Mouse (Mus musculus): ENCODE data around the gene Gm28042.

The Gm28042 gene

DNA sequence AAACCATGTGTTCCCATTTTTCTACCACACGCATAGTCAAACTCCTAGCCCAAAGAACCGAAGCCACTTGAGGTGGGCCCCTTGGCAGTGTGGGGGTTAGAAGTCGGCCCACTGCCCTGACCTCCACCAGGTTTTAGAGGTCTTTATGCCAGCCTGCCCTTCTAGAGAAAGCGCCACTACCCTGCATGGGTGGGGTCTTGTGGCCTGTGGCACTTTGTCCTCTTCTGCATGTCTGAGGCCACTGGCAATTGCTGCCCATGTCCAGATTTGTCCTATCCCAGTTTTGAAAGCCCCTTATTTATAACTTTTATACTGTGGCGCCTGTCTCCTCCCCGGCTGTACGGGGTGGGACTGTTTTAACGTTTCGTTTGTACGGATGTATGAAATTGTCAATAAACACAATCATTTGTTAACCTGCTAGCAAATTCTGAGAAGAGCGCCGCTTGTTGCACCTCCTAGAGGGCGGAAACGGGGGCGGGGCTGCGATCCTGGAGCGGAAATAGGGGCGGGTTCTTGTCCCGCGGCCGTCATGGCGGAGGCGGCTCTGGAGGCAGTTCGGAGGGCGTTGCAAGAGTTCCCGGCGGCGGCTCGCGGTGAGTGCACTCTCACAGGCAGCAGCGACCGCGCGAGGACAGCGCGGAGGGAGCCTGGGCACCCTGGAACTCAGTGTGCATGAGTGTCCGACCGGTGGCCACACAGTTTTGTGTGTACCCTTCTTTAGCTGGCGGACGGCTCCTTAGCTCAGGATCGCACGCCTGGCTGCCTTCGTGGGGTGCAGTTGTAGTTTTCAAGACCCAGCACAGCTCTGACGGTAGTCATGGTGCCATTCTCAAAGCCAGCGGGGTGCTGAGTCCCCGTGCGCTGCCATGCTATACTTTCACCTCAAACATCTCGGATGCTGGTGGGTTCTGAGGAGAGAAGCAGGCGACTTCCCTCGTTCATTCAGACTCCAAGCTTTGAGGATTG is at the start of gene Gm28042, which contains the start of gene Jmjd7:
Gm28042 (plus strand) TSS at position 510 of the 966 bp plus-strand sequence.
Jmjd7 (plus strand) TSS at position 500 of the 966 bp plus-strand sequence.
- DNase-seq (ENCODE audit: low spot score in 2 of 2): peak; percentile 60 to 80

DNA sequence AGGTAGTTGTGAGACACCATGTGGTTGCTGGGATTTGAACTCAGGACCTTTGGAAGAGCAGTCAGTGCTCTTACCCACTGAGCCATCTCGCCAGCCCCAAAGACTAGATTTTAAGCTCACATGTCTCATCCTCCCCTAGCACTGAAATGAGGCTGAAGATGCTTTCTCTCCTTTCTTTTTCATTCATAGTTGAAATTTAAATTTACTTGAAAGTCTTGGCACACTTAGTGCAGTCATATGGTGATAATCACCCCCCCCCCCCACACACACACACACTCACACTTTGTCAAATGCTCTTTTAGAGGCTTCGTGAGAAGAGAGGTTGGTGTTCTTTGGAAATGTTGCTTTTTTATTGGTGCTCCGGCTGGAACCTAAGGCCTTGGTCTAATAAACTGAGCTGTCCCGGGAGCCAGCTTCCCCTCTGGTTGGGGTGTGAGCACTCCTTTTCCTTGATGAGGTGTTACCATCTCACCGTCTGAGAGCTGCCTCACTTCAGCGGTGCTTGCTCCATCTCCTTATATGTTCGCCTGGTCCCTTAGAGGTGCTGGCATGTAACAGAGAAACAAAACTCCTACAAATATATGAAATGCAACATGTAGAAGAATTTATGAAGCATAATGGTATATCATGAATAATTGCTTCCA is 46.8 kb upstream of the Gm28042 start:
- DNase-seq (ENCODE audit: low spot score in 2 of 2): no peak

DNA sequence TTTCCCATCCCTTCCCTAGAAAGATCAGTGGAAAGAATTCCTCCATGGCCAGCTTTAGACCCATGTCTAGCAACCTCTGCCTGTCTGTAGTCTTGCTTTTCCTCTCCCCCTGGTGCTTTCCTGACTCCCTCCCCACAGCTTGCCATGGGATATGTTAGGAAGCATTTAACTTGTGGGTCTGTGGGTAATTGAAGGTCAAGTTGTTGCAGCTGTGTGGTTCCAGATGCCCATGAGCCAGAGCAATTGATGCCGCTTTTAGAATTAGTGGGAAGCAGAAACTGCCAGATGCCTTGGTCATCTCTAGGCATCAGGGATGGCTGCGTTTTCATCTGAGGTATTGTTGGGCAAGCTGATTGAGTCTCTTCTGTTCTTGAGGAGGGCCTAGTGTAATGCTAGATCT is 45.7 kb upstream of the Gm28042 start:
- no peak for DNase-seq (ENCODE audit: low spot score in 2 of 2)

DNA sequence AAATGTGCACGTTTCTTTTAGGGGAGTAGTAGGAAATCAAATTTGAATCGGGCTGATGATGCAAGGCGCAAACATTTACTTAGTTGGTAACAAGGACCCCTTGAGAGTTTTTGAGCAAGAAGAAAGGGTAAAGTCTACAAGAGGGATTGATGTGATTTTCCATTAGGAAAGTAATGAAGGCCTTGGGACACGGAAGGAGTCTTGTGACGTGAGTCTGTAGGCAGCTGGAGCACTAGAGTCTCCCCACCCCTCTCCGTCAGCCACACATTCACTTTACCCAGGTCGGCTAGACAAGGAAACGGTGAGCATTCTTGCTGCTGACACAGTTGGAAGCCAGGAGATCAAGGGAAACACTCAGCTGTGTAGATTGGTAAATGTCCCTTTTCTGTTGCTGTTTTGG is 41.4 kb upstream of the Gm28042 start:
- DNase-seq (ENCODE audit: low spot score in 2 of 2): no peak

DNA sequence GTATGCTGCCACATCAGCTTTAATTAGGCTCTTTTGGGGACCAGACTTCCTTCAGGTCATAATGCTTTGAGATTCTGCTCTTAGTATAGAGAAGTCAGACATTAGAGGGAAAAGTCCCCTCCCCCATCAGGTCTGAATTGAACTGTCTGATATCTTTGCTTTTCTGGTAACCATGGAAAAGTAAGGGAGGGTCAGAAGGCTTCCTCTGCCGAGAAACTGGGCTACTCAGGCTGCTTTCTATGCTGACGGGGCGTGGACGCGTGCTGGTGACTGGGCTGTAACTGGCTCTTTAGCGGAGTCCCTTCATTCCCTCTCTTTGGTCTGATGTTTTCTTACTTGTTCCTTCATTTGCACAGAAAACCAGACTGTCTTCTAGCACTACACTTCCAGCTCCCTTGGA is 40.9 kb upstream of the Gm28042 start:
- DNase-seq (ENCODE audit: low spot score in 2 of 2): no peak

DNA sequence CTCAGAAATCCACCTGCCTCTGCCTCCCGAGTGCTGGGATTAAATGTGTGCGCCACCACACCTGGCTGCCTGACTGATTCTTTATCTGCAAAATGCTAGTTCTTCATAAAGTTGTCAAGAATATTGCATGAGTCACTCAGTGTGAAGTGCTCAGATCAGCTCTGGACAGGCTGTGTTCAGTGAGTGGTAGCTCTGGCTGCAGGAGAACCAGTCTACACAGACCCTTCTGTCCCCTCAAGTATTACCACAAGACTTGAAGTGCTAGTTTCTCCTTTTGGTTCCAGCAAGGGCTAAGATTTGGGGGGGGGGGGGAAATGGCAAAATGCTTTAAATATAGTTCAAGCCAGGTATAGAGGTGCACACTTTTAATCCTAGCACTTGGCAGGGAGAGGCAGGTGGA is 39.9 kb upstream of the Gm28042 start:
- no peak for DNase-seq (ENCODE audit: low spot score in 2 of 2)

DNA sequence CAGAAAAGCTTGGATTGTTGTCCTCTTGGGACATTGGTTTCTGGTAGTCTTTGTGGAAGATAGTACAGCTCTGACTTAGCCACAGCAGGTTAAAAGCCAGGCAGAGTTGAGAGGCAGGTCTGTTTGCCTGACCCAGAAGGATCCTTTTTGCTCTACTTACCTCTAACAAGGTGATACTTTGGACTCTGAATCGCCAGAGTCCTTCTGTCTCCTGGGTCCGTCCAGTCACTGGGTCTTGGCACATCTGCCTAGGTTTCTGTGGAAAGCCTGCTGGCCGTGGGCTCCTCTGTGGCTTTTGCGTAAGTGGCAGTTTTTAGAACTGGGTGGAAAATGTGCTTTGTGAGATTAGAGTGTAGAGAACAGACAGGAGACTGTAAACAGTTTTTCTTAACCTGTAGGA is 38.3 kb upstream of the Gm28042 start:
- no peak for DNase-seq (ENCODE audit: low spot score in 2 of 2)

DNA sequence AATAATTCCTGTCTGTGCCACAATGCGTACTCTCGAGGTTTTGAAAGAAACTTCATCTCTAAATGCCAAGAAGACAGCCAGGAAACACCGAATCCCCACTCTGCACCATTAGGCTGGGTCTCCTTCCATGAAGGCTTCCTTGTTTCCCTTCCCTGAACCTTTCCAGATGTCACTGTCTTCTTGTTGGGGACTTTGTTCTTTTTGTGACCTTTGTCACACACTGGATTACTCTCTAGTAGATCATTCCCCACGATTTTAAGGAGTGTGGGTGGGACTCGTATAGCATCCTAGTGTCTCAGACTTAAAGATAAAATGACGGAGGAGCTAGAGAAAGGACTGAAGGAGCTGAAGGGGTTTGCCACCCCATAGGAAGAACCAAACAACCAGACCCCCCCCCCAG is 36.4 kb upstream of the Gm28042 start:
- no peak for DNase-seq (ENCODE audit: low spot score in 2 of 2)

DNA sequence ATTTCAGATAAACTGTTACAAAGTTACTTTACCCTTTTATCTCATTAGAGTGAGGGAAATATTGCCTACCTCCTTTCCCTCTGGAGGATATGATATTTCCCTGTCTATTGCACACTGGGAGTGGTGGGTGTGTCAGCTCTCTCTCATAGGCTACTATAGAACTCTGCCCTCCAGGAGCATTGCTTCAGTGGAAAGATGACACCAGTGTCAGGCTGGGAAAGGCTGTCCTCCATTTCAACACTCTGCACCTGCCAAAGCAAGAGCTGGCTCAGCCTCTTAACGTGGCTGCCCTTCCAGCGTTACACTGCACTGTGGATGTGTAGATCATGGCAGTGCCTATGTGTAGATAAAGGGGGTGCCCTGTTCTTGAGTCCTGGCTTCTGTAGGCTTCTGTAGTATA is 34.9 kb upstream of the Gm28042 start:
- no peak for DNase-seq (ENCODE audit: low spot score in 2 of 2)

DNA sequence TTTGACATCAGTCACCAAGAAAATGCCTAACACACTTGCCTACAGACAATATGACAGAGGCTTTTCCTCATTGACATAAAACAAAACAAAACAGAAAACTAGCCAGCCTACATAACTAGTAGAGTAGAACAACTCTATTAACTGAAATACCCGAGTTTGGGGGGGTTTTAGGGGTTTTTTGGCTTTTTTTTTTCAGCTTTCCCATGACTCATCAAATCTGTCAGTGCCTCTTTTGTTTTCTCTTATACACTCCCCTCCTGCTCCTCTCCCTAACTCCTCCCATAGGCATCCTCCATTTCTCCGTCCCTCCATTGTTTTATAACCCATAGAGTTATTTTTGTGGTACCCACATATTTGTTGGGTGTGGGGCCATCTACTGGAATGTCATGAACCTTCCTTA is 33.8 kb upstream of the Gm28042 start:
- no peak for DNase-seq (ENCODE audit: low spot score in 2 of 2)

DNA sequence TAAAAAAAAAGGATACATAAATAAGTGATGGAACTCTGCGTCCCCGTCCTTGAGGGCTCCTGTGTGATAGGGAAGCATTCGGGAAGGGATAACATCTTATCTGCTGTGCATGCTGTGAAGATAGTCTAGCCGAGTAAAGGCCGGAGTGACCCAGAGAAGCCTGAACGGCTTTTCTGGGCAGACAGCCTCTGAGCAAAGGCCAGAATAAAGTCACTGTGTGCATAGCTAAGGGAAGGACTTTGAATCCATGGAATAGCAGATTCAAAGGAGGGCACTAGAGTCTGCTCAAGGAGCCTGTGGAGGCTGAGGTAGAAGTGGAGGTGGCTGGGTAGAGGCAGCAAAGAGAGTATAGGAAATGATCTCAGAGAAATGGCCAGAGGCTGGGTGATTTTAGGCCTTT is 32.5 kb upstream of the Gm28042 start:
- no peak for DNase-seq (ENCODE audit: low spot score in 2 of 2)

DNA sequence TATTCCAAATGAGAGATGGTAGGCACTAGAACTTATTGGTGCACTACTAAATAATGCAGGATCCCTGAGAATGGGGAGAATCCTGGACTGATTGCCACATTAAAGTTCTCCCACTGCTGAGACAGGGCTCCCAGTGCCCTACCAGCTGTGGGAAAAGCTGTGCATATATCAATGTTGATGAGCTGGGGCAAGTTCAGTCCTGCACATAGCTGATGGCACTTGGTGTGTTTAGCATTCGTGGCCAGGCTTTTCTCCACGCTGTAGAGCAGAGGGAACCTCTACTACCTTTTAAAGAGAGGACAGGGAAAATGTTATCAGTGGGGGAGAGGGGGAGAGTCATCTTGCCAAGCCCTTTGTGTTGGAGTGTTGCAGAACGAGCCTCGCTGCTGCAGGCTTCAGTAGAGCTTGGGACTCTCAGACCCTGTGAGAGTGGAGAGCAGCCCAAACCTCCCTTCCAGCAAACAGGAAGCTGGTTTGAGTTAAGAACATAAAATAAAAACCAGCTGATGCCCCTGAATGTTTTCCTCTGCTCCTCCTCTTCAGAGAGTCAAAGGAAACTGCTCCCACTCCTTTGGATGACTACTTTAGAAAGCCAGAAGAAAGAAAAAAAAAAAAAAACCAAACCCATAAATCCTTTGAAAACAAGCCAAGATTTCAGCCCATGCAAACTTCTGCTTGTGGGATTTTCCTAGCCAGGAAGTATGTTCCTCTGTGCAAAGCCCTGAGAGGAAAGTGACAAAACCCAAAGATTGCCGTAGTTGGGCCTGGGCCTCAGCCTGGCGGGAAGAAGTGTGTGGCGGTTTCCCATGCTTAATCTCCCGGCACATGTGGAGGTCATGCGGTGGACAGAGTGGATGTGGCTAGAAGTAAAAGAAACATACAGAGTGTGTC is 31.7 kb upstream of the Gm28042 start:
- DNase-seq (ENCODE audit: low spot score in 2 of 2): no peak

DNA sequence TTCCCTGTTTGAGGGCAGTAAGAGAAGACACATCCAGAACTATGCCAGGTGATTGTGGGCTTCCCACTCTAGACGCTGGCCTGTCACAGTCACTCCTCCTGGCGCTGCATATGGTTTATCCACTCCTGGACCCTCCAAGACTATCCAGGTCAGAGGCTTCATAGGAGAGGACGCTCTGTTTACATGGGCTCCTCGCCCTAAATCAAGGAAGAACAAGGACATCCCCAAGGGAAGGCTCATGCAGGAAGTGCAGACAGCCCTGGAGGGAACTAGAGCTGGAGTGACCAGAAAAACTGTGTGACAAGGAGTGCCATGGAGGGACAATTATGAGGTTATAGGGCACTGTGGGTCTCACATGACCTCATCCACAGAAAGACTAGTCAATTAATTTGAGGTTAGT is 29.9 kb upstream of the Gm28042 start:
- DNase-seq (ENCODE audit: low spot score in 2 of 2): no peak

DNA sequence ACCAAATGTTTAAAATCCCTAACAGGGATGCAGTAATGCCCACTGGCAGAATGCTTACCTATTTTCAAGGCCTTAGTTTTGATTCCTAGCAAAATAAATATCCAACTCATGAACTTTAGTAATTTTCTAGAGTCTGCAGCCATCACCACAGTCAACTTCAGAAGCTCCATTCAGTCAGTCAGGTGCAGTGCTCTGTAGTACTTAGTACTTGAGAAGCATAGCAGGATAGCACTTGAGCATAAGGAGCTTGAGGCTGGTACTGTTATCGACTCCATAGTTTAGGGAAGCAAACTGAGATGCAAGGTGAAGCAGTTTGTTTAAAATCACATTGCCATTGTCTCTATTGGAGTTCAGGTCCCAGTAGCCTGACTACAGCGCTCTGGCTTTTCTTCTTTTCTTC is 27.6 kb upstream of the Gm28042 start:
- DNase-seq (ENCODE audit: low spot score in 2 of 2): no peak

DNA sequence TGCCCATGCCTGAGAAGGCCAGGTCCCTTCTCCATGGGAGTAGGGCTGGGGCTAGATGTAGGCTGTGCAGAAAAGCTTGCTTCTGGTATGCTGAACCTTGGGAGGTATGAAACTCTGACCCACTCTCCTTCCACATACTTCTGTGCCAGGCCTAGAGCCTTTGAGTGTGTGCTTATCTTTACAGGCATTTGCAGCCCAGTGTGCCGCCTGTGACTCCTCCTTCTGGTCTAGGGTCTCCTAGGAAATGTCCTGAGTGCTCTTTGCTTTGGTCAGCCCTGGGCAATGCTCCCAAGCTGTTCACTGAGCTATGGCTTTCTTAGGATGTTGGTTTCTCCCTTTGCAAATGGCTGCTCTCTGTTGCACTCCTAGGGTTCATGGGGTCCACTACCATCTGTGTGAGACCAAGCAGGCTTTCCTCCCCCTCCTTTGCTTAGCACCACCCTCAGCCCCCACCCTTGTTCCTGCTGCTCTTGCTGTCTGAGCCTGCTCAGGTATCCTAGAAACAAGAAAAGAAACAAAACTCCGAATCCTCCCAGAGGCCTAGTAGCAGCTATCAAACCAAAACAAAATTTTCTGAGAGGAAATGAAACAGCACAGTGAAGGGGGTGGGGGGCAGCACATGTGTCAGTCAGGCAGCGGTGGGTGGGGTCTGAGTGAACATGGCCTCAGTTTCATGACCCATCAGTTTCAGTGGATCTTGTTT is 26.3 kb upstream of the Gm28042 start:
- DNase-seq (ENCODE audit: low spot score in 2 of 2): no peak

DNA sequence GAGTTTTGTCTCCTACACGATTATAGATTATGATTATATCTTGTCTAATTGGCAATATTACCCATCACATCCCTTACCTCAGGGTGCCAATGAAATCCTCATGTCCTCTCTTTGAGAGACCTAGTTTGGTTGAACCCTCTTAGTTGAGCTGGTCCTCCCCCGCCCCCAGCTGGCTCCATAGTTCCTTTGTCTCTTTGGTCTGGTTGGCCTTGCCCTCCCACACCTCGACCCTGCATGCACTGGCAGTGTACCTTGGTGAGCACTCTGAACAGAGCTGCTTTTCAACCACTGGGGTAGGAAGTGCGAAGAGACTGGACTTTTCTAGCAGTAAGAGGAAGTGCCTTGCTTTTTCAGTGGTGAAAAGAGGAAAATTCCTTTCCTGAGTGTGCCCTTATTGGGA is 25.3 kb upstream of the Gm28042 start:
- no peak for DNase-seq (ENCODE audit: low spot score in 2 of 2)

DNA sequence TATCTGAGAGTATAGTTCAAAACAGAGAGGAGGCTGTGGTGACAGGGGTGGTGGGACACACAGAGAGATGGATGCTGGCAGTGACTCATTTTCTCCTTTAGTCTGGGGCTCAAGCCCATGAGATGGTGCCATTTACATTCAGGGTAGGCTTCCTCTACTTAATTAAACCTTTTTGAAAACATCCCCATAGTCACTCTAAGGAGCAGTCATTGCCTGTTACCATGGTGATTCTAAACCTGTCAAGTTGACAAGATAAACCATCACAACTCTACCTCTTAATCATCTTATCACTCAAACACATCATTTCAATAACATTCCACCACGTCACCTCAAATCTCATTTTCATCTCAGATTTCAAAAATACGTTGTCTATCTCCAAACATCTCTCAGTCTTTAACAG is 23.3 kb upstream of the Gm28042 start:
- DNase-seq (ENCODE audit: low spot score in 2 of 2): no peak

DNA sequence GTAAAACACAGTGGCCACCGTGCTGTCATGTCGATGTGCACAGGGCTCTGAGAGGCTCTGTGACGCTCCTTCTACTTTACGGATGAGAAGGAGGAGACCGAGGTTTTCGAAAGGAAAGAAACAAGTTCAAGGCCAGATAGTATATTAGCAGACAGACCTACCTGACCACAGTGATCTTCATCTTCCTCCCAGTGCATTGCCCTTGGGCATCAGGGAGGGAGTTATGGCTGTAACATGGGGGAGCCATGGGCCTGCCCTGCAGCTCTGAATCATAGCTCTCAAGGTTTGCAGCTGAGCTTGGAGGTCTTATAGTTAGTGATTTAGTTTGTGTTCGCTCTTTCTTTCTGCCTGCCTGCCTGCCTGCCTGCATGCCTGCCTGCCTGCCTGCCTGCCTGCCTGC is 20.6 kb upstream of the Gm28042 start:
- no peak for DNase-seq (ENCODE audit: low spot score in 2 of 2)

DNA sequence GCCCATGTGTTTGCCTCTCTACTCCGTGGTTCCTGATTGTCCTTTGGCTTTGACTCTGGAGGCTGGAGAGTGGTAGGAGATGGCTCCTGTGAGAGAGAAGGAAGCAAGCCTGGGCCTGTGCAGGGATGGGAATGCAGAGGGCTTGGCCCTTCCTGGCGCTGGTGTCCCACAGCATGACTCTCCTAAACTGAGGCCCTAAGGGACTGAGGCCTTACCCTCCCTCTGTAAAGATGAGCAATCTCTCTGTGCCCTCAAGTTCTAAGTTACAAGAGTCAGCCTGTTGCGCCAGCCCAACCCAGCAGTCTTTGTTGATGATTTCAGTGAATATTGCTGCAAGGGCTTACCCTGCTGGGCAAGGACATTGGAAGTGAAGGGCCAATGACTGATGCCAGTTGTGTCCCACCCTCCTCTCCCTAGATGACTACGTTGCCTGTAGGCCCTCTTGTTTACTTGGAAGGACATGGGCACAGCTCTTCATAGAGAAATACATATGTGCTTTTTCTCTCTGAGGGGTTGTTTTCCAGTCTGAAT is 19.5 kb upstream of the Gm28042 start:
- DNase-seq (ENCODE audit: low spot score in 2 of 2): no peak

DNA sequence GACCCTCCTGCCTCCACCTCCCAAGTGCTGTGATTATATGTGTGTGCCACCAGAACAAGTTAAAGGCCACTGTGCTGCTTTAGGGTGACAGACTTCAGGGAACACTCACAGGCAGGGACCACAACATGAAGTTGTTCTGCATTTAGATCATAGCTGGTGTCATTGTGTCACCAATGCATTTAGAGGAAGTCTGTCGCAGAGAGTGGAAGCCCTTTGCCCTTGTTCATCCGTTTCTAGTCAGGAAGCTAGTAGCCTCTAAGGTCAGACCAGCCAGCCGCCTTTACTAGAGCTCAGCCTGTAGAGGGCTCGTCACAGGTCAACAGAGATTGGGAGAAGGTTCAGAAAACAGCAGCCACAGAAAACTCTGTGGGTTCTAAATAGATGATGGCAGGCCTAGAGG is 18.6 kb upstream of the Gm28042 start:
- no peak for DNase-seq (ENCODE audit: low spot score in 2 of 2)

Measured in frontal cortex, postnatal 25 days (tissue).